Mouse (Mus musculus) stomach, postnatal 0 days (tissue): ENCODE data around the gene Eml5. TPM values are rescaled to one million over a fixed set of nuclear protein-coding genes. Genes with fewer than 3 reads are reported as not detected.
A peak's percentile ranks its signal among the peaks of the same experiment; 100 is the strongest.

Experiments
- ATAC-seq: fragments of 200-750 bp; cut with Nextera tagmentation; 2 replicates; pipeline ENCODE4 v1.8.0; 2017; ENCODE audit not compliant: low FRiP score, low TSS enrichment
- DNase-seq: peaks from one replicate; pipeline ENCODE4 v3.0.0-alpha.2; 2016; ENCODE audit warnings: low spot score
- H3K27ac ChIP-seq: fragments of 300-500 bp; sonication (generic); replicated peaks from 2 replicates; pipeline ENCODE4 v1.5.1; 2014; ENCODE audit warnings: mild to moderate bottlenecking, control low read depth
- H3K27me3 ChIP-seq: fragments of 300-500 bp; sonication (generic); 2 replicates; pipeline ENCODE4 v1.6.1; 2014; ENCODE audit warnings: low read length; ENCODE audit not compliant: control insufficient read depth, insufficient read depth
- H3K36me3 ChIP-seq: fragments of 300-500 bp; sonication (generic); 2 replicates; pipeline ENCODE4 v1.6.1; 2014; ENCODE audit warnings: low read length, mixed read lengths; ENCODE audit not compliant: control insufficient read depth, insufficient read depth
- H3K4me1 ChIP-seq: fragments of 300-500 bp; sonication (generic); replicated peaks from 2 replicates; pipeline ENCODE4 v1.6.1; 2014; ENCODE audit warnings: antibody characterized with exemption; ENCODE audit not compliant: control insufficient read depth, insufficient read depth
- H3K4me2 ChIP-seq: fragments of 300-500 bp; sonication (generic); replicated peaks from 2 replicates; pipeline ENCODE4 v1.6.1; 2014; ENCODE audit warnings: low read depth, mild to moderate bottlenecking, control low read depth, moderate library complexity
- H3K4me3 ChIP-seq: fragments of 300-500 bp; sonication (generic); 2 replicates; pipeline ENCODE4 v1.5.1; 2014; ENCODE audit warnings: low read depth, low read length, control low read depth
- H3K9ac ChIP-seq: fragments of 300-500 bp; sonication (generic); 2 replicates; pipeline ENCODE4 v1.6.1; 2014; ENCODE audit warnings: mild to moderate bottlenecking, low read length, control low read depth, mixed read lengths
- H3K9me3 ChIP-seq: fragments of 300-500 bp; sonication (generic); 2 replicates; pipeline ENCODE4 v1.6.1; 2016; ENCODE audit warnings: low read length; ENCODE audit not compliant: control insufficient read depth
- CTCF ChIP-seq: IDR thresholded peaks from 2 replicates; pipeline ENCODE4 v1.5.1; 2016; ENCODE audit warnings: antibody characterized with exemption, low read depth, mild to moderate bottlenecking, moderate library complexity
- EP300 ChIP-seq: optimal IDR thresholded peaks from 2 replicates; pipeline ENCODE3; 2016; ENCODE audit warnings: antibody characterized with exemption
- WGBS: fragments of 180-500 bp; shearing (Covaris S2); extraction: QIAGEN DNeasy Blood & Tissue Kit; methylation state at CpG from one replicate; pipeline ENCODE4 v1.1.7; 2014; 5-methylcytosine and 5-hydroxymethylcytosine counted together
- polyA plus RNA-seq: library from polyadenylated mRNA; unstranded; fragments of >200 nt; fragmentation: Nextera tagmentation; extraction: Ambion mirVana; gene quantifications from 2 replicates; pipeline ENCODE4 v1.2.1, GENCODE M21; 2015

Eml5 gene
- polyA plus RNA-seq, 1 experiment from 2014 or later, result 1.7 TPM

- no peak for DNase-seq
- H3K36me3 ChIP-seq, result no peaks in the 10 kb centered on the region; the same call in 1 of the 2 replicates
- WGBS, result 77% methylated on average over 5 of the region's 5 CpGs
- no peak overlapping the region for H3K27ac ChIP-seq
- H3K9ac ChIP-seq, result no peak overlapping the region
- no peaks in the 10 kb centered on the region for H3K27me3 ChIP-seq
- TF ChIP-seq EP300, result no peak
- TF ChIP-seq CTCF, result no peak
- no peaks in the 10 kb centered on the region for H3K4me1 ChIP-seq
- no peak overlapping the region for H3K4me2 ChIP-seq
- no peak for ATAC-seq
- no peaks in the 10 kb centered on the region for H3K9me3 ChIP-seq
- no peak overlapping the region for H3K4me3 ChIP-seq
These were observed 101.0 kb downstream of the Eml5 start for GRCm38 (mm10) chr12:98800334-98800733.

GRCm38 (mm10) chr12:98795731-98796318 is 105.5 kb downstream of the Eml5 start:
- TF ChIP-seq EP300 (no peak), CTCF (no peak)

GRCm38 (mm10) chr12:98784251-98784650 is 117.0 kb downstream of the Eml5 start:
- TF ChIP-seq EP300 (no peak), CTCF (no peak)
- no peak overlapping the region for H3K9ac ChIP-seq
- H3K27me3 ChIP-seq, result no peaks in the 10 kb centered on the region
- ATAC-seq (no peak), DNase-seq (no peak)
- 97% methylated on average over 1 of the region's 1 CpGs for WGBS
- no peak overlapping the region for H3K27ac ChIP-seq
- H3K9me3 ChIP-seq, result no peaks in the 10 kb centered on the region
- H3K4me1 ChIP-seq, result no peaks in the 10 kb centered on the region
- peaks cover 19% of the 10 kb centered on the region for H3K36me3 ChIP-seq
- no peak overlapping the region for H3K4me2 ChIP-seq
- H3K4me3 ChIP-seq, result no peak overlapping the region

More at GRCm38 (mm10) chr12:98795731-98796318, 105.5 kb downstream of the Eml5 start:
- H3K4me2 ChIP-seq, result no peak overlapping the region
- no peak overlapping the region for H3K4me3 ChIP-seq
- DNase-seq (no peak), ATAC-seq (no peak)
- H3K9me3 ChIP-seq, result no peaks in the 10 kb centered on the region
- H3K9ac ChIP-seq, result no peak overlapping the region
- H3K27me3 ChIP-seq, result no peaks in the 10 kb centered on the region
- peaks cover 3% of the 10 kb centered on the region; the same call in 1 of the 2 replicates for H3K36me3 ChIP-seq
- WGBS, result 95% methylated on average over 3 of the region's 3 CpGs
- no peak overlapping the region for H3K27ac ChIP-seq
- no peaks in the 10 kb centered on the region for H3K4me1 ChIP-seq

GRCm38 (mm10) chr12:98779148-98779547 is 122.1 kb downstream of the Eml5 start:
- TF ChIP-seq CTCF (peak; percentile 66), EP300 (no peak)
- Histone ChIP-seq H3K4me1 (no peaks in the 10 kb centered on the region), H3K4me2 (no peak overlapping the region), H3K27me3 (no peaks in the 10 kb centered on the region), H3K9ac (no peak overlapping the region), H3K36me3 (peaks cover 19% of the 10 kb centered on the region), H3K27ac (no peak overlapping the region), H3K9me3 (no peaks in the 10 kb centered on the region), H3K4me3 (no peak overlapping the region)
- DNase-seq (no peak), ATAC-seq (no peak)
- WGBS, result 82% methylated on average over 4 of the region's 4 CpGs

- no peak for ATAC-seq
- Histone ChIP-seq H3K36me3 (peaks cover 17% of the 10 kb centered on the region), H3K4me3 (no peak overlapping the region), H3K4me2 (no peak overlapping the region), H3K4me1 (no peaks in the 10 kb centered on the region), H3K9ac (no peak overlapping the region), H3K27ac (no peak overlapping the region; the same call in 1 of the 2 replicates), H3K27me3 (no peaks in the 10 kb centered on the region), H3K9me3 (no peaks in the 10 kb centered on the region)
- DNase-seq, result no peak
- TF ChIP-seq EP300 (no peak), CTCF (no peak)
- WGBS, result 73% methylated on average over 3 of the region's 3 CpGs
These were observed 123.8 kb downstream of the Eml5 start for GRCm38 (mm10) chr12:98777509-98777908.

- Histone ChIP-seq H3K9me3 (no peaks in the 10 kb centered on the region), H3K27ac (no peak overlapping the region), H3K27me3 (no peaks in the 10 kb centered on the region), H3K4me1 (no peaks in the 10 kb centered on the region), H3K4me3 (no peak overlapping the region), H3K9ac (no peak overlapping the region), H3K4me2 (no peak overlapping the region), H3K36me3 (peaks cover 16% of the 10 kb centered on the region)
- DNase-seq (no peak), ATAC-seq (no peak)
- 93% methylated on average over 2 of the region's 2 CpGs for WGBS
- TF ChIP-seq CTCF, result no peak
- TF ChIP-seq EP300, result no peak
These were observed 135.0 kb downstream of the Eml5 start for GRCm38 (mm10) chr12:98766241-98766640.
